Mouse (Mus musculus): Measurements from ENCODE around the gene Trmu. TPM values are rescaled to one million over a fixed set of nuclear protein-coding genes. Genes with fewer than 3 reads are reported as not detected.
"Not testable (repeated sequence)": the region's sequence is repeated elsewhere in the genome, so short reads cannot be mapped to it uniquely, and the experiment has no call there.

The Trmu gene
- polyA plus RNA-seq, 1 experiment from 2014 or later = 43.2 TPM

DNA sequence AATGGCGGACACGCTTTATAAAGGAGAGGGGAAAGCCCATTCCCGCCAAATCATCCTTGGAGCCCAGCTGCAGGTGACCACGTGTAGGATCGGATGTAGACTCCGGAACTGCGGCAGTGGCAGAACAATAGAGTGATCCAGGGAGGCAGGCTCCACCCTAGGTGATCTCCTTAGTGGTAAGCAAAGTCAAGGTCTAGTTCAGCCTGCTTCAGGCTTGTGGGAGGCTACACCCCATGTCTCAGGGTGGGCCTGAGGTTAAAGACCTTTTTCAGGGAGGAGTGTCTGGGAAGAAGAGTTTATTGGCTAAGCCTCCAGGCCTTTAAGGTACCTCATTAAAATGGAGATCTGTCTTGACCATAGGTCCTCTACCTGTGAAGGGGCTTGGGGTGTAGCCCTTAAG, 13.2 kb upstream of the Trmu start:
- not testable (repeated sequence) for ATAC-seq (ENCODE audit: low FRiP score); H3K9ac ChIP-seq; H3K27me3 ChIP-seq; H3K9me3 ChIP-seq; H3K4me3 ChIP-seq (replicated peaks); H3K27ac ChIP-seq; H3K4me1 ChIP-seq; H3K4me2 ChIP-seq
- 92% methylated on average over 7 of the region's 7 CpGs for WGBS
- H3K36me3 ChIP-seq (replicated peaks) = peaks cover 93% of the 10 kb centered on the region

DNA sequence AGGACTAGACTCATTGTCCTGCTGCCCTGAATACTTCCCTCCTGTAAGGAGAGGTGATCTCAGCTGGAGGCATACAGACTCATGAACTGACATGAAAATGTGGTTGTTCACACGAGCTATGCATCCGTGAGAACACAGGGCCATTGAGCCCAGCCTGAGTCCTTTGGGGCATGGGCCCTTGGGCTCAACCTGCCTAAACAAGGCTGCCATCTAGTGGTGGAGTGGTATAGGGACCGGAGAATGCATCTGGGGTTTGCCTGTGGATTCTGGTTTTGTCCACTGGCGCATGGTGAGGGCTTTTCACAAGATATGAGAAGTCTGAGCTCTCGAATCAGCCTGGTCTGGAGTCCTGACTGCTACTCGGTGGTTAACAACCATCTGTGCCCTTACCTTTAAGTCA, 11.4 kb upstream of the Trmu start:
- ATAC-seq (ENCODE audit: low FRiP score) = 0 out of 2 replicates have a peak, but pooled peaks have one; percentile 46
- WGBS = 52% methylated on average over 6 of the region's 6 CpGs
- no peaks in the 10 kb centered on the region for H3K27me3 ChIP-seq

DNA sequence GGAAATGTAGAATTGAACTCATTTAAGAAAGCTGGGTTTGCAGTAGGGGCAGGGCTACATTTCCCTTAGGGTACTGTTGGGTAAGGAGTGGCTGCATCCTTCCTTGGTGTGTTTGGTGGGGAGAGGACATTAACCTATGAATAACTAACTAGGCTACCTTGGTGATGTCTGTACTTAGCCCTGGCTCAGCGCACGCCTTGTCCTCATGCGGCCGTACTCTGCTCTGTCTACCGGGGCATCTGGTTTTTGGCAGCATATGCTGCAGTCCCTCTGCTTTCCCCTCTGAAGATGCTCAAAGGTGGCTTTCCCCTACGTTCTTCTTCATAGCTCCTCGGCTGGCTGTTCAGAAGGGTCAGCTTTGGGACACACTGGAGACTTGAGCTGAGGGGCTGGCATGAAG, 1.8 kb upstream of the Trmu start:
- WGBS = 90% methylated on average over 7 of the region's 7 CpGs
- Histone ChIP-seq H3K27ac (no peak overlapping the region), H3K36me3 (replicated peaks) (peaks cover 52% of the 10 kb centered on the region), H3K4me3 (replicated peaks) (no peak overlapping the region), H3K4me2 (no peak overlapping the region), H3K4me1 (peaks cover 24% of the 10 kb centered on the region), H3K9me3 (no peaks in the 10 kb centered on the region), H3K27me3 (no peaks in the 10 kb centered on the region), H3K9ac (no peak overlapping the region)
- ATAC-seq (ENCODE audit: low FRiP score) = no peak

More for the DNA sequence above, 11.4 kb upstream of the Trmu start:
- Histone ChIP-seq H3K27ac (no peak overlapping the region), H3K4me1 (no peaks in the 10 kb centered on the region), H3K4me2 (no peak overlapping the region), H3K9ac (no peak overlapping the region), H3K36me3 (replicated peaks) (peaks cover 98% of the 10 kb centered on the region), H3K9me3 (no peaks in the 10 kb centered on the region), H3K4me3 (replicated peaks) (no peak overlapping the region)

DNA sequence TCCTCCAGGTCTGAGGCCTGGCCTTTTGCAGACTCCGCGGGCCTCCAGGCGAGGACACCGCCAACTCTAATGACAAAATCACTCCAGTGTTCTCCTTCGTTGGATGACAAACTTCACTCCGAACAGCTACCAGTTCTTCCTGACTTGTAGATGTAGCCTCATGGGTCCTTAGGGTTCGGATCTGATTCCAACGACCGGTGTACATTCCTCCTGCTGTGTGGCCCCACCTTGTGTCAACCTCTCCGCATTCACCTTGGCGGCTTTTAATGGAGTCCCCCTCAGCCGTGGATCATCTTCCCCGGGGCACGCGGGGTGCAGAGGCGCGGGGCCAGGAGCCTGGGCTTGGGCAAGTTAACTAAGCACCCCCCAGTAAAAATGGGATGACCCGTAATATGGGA, 385 bp downstream of the Trmu start:
- Histone ChIP-seq H3K9me3 (no peaks in the 10 kb centered on the region), H3K4me3 (replicated peaks) (peak overlapping the region; percentile 75), H3K4me1 (peaks cover 24% of the 10 kb centered on the region), H3K27me3 (no peaks in the 10 kb centered on the region), H3K27ac (peak overlapping the region; percentile 68), H3K9ac (peak overlapping the region; percentile 85), H3K36me3 (replicated peaks) (peaks cover 45% of the 10 kb centered on the region), H3K4me2 (peak overlapping the region; percentile 89)
- ATAC-seq (ENCODE audit: low FRiP score) = peak; percentile 27
- WGBS = 2% methylated on average over 18 of the region's 18 CpGs

DNA sequence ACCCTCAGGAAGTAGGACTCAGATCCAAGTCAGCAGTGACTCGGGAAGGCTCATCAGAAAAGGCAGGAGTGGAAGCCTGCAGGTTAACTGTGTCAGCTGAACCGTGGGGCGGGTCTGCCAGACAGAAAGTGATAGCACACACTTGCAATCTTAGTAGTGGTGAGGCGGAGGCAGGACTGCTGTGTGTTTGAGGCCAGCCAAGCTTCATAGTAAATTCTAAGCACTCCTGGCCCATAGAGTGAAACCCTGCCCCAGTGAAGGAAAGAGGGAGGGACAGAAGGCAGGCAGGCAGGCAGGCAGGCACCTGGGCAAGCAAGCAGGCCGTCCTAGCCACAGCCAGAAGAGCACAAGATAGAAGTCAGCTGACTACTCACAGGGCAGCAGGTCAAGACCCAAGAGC, 6.5 kb downstream of the Trmu start:
- H3K27me3 ChIP-seq = no peaks in the 10 kb centered on the region
- no peak for ATAC-seq (ENCODE audit: low FRiP score)
- no peak overlapping the region for H3K4me3 ChIP-seq (replicated peaks)
- peaks cover 4% of the 10 kb centered on the region; the same call in 1 of the 2 replicates for H3K4me1 ChIP-seq
- no peak overlapping the region for H3K4me2 ChIP-seq
- 94% methylated on average over 5 of the region's 5 CpGs for WGBS
- H3K9ac ChIP-seq = no peak overlapping the region
- H3K36me3 ChIP-seq (replicated peaks) = peaks cover 55% of the 10 kb centered on the region
- H3K27ac ChIP-seq = no peak overlapping the region
- no peaks in the 10 kb centered on the region for H3K9me3 ChIP-seq

DNA sequence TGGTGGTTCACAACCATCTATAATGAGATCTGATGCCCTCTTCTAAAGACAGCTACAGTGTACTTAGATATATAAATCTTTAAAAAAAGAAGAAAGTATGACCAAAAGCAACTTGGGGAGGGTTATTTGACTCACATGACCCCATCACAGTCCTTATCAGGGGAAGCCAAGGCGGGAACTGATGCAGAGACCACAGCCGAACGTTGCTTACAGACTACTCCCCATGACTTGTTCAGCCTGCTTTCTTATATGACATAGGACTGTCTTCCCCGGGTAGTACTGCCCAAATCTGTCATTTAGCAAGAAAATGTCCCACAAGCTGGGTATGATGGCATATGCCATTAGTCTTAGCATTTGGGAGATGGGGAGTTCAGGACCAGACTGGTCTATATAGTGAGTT, 10.1 kb downstream of the Trmu start:
- H3K9me3 ChIP-seq = no peaks in the 10 kb centered on the region
- WGBS = 88% methylated on average over 4 of the region's 4 CpGs

DNA sequence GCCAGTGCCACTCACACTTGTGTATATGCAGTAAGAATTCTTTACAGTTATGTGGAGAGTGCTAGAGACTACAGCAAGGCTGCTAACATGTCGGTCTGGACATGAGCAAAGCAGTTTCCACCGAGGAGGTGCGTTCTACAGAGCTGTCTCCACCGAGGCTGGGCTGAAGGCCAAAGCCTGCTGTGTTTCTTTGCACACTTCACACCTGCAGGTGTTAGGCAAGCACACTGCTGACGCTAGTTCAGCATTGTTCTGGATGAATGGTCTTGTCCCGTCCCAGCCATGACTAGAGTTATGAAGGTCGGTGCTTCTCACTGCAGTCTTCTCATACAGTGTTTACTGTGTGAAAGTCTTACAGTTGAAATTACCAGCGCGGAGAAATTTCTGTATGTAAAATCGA, 12.9 kb downstream of the Trmu start:
- H3K36me3 ChIP-seq (replicated peaks) = peaks cover 72% of the 10 kb centered on the region
- no peaks in the 10 kb centered on the region for H3K4me1 ChIP-seq
- H3K4me2 ChIP-seq = no peak overlapping the region
- H3K27ac ChIP-seq = no peak overlapping the region
- H3K27me3 ChIP-seq = no peaks in the 10 kb centered on the region
- H3K9ac ChIP-seq = no peak overlapping the region
- WGBS = 80% methylated on average over 10 of the region's 10 CpGs
- ATAC-seq (ENCODE audit: low FRiP score) = no peak
- no peak overlapping the region for H3K4me3 ChIP-seq (replicated peaks)
- H3K9me3 ChIP-seq = no peaks in the 10 kb centered on the region

More for the DNA sequence above, 10.1 kb downstream of the Trmu start:
- no peaks in the 10 kb centered on the region for H3K27me3 ChIP-seq
- no peaks in the 10 kb centered on the region for H3K4me1 ChIP-seq
- H3K27ac ChIP-seq = no peak overlapping the region
- peaks cover 72% of the 10 kb centered on the region for H3K36me3 ChIP-seq (replicated peaks)
- no peak overlapping the region for H3K9ac ChIP-seq
- H3K4me3 ChIP-seq (replicated peaks) = no peak overlapping the region
- no peak overlapping the region for H3K4me2 ChIP-seq
- no peak for ATAC-seq (ENCODE audit: low FRiP score)

DNA sequence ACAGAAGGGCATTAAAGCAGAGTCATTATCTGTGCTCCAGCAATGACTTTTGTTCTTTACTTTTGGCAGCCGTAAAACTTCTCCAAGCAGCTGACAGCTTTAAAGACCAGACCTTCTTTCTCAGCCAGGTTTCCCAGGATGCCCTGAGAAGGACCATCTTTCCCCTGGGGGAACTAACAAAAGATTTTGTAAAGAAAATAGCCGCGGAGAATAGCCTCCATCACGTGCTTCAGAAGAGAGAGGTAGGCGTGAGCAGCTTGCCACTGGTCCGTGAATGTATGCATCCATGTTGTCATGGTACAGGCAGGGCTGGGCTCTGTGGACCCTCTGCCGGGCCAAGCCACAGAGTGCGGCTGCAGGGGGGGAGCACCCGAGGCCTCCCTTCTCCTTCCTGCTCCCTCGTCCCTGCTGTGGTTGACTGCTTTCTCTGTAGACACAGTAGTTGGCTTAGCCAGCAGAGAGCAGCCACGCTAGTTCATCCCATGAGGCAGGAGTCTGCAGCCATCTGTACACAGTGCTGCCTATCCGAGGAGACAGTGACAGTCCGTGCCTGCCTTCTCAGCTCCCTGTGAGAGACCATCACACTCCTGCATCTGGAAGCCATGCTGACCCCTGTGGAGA, 13.5 kb downstream of the Trmu start:
- Histone ChIP-seq H3K4me2 (no peak overlapping the region), H3K4me3 (replicated peaks) (no peak overlapping the region), H3K36me3 (replicated peaks) (peaks cover 78% of the 10 kb centered on the region), H3K27ac (no peak overlapping the region), H3K9ac (no peak overlapping the region), H3K27me3 (no peaks in the 10 kb centered on the region), H3K4me1 (no peaks in the 10 kb centered on the region), H3K9me3 (no peaks in the 10 kb centered on the region)
- WGBS = 81% methylated on average over 13 of the region's 13 CpGs
- no peak for ATAC-seq (ENCODE audit: low FRiP score)

DNA sequence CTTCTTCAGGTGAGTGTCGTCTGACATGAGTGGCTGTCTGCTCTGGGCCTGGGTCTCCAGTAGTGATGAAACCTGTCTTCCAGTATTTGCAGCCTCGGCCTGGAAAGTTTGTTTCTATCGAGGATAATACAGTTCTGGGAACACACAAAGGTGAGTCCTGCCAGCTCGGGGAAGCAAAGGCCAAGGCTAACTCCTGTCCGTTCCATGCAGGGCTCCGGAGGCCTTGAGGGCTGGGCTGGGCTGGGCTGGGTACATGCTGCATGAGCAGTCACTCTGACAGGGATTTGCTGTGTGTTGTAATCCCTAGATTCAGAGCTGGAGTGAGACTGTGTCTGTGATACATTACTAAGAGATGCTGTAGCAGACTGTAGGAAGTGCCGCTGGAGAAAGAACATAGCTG, 14.8 kb downstream of the Trmu start:
- ATAC-seq (ENCODE audit: low FRiP score) = no peak
- H3K36me3 ChIP-seq (replicated peaks) = peaks cover 85% of the 10 kb centered on the region
- H3K9ac ChIP-seq = no peak overlapping the region
- 93% methylated on average over 7 of the region's 7 CpGs for WGBS
- H3K4me2 ChIP-seq = no peak overlapping the region
- no peaks in the 10 kb centered on the region for H3K9me3 ChIP-seq
- no peaks in the 10 kb centered on the region for H3K27me3 ChIP-seq
- H3K4me3 ChIP-seq (replicated peaks) = no peak overlapping the region
- H3K4me1 ChIP-seq = no peaks in the 10 kb centered on the region
- no peak overlapping the region for H3K27ac ChIP-seq

DNA sequence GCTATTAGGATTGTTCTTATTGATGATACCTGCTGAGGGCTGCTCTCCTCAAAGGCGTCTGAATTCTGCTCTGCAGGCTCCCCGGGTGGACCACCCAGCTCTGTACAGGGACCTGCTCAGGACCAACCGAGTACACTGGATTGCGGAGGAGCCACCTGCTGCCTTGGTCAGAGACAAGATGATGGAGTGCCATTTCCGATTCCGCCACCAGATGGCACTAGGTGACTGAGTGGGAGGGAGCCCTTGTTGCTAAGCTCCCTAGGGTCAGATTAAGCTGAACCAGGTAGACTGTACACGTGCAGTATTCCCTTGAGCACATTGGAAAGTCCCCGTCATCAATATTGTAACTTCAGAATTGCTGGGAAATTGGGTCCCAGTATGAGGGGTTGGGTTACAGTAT, 17.2 kb downstream of the Trmu start:
- Histone ChIP-seq H3K9me3 (no peaks in the 10 kb centered on the region), H3K27ac (no peak overlapping the region)

DNA sequence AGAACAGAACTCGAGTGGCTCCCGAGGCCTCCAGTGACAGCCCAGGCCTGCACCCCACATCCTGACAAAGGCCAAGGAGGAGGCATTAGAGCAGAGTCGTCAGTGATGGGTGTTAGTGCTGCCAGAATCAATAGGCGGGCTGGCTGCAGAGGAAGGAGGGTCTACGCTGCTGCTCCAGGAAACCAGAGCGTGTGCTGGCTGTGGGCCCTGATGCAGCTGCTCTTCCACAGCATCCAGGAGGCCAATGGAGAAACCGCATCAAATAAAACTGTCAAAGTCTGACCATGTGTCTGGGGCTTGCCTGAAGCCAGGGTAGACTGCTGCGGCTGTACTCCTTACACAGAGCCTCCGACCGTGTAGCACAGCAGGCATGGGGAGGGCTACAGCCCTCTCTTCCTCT, 18.0 kb downstream of the Trmu start:
- H3K36me3 ChIP-seq (replicated peaks) = peaks cover 89% of the 10 kb centered on the region
- no peaks in the 10 kb centered on the region for H3K27me3 ChIP-seq
- no peak overlapping the region for H3K27ac ChIP-seq
- no peak overlapping the region for H3K4me2 ChIP-seq
- no peaks in the 10 kb centered on the region for H3K4me1 ChIP-seq
- no peak overlapping the region for H3K4me3 ChIP-seq (replicated peaks)
- no peak for ATAC-seq (ENCODE audit: low FRiP score)
- H3K9me3 ChIP-seq = no peaks in the 10 kb centered on the region
- H3K9ac ChIP-seq = no peak overlapping the region
- 90% methylated on average over 10 of the region's 10 CpGs for WGBS

More for the DNA sequence above, 17.2 kb downstream of the Trmu start:
- WGBS = 12% methylated on average over 8 of the region's 8 CpGs
- Histone ChIP-seq H3K4me1 (no peaks in the 10 kb centered on the region), H3K4me3 (replicated peaks) (no peak overlapping the region), H3K27me3 (no peaks in the 10 kb centered on the region), H3K4me2 (no peak overlapping the region), H3K36me3 (replicated peaks) (peaks cover 89% of the 10 kb centered on the region), H3K9ac (no peak overlapping the region)
- peak; percentile 55 for ATAC-seq (ENCODE audit: low FRiP score)

DNA sequence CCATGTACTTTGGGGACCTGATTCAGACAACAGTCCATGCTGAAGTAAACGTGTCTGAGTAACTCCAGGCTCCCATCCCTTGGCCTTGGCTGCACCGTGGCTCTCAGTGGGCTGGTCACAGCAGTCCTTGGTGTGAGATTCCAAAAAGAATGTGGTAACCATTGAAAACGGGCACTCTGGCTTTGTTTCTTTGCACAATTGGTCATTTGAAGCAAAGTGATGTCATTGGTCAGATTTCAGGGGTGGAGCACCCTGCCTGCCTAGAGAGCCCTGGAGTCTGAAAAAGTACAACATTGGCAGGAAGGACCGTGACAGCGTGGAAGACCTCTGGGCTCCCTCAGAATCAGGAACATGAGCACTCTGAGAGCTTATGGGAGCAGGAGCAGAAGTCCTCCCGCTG, 20.3 kb downstream of the Trmu start:
- Histone ChIP-seq H3K4me3 (replicated peaks) (no peak overlapping the region), H3K9me3 (no peaks in the 10 kb centered on the region), H3K9ac (no peak overlapping the region), H3K4me1 (no peaks in the 10 kb centered on the region), H3K27me3 (no peaks in the 10 kb centered on the region), H3K27ac (0 out of 2 replicates have a peak overlapping the region, but pooled peaks have one; percentile 25), H3K36me3 (replicated peaks) (peaks cover 79% of the 10 kb centered on the region), H3K4me2 (no peak overlapping the region)
- WGBS = 32% methylated on average over 6 of the region's 6 CpGs
- no peak for ATAC-seq (ENCODE audit: low FRiP score)

DNA sequence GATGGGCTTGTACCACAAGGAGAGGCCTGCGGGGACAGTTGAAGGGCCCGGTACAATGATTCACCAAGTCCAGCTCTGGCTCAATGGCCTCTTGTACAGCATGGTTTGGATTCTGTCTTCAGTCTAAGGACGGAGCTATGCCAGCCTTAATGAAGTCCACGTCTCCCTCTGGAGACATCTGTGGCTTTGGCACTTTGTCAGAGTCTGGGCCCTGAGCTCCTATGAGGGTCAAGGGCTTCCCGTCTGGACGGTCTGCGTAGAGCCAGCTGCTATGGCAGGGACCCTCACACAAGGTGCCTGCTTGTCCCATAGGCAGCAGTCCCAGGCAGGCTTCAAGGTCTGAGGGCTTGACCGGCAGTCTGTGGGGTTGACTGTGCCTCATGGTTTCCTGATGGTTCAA, 21.2 kb downstream of the Trmu start:
- no peak for ATAC-seq (ENCODE audit: low FRiP score)

More for the DNA sequence above, 21.2 kb downstream of the Trmu start:
- 92% methylated on average over 8 of the region's 8 CpGs for whole genome bisulfite sequencing
- Histone ChIP-seq H3K9me3 (no peaks in the 10 kb centered on the region), H3K36me3 (replicated peaks) (peaks cover 73% of the 10 kb centered on the region), H3K4me1 (no peaks in the 10 kb centered on the region), H3K27ac (0 out of 2 replicates have a peak overlapping the region, but pooled peaks have one; percentile 19), H3K9ac (no peak overlapping the region), H3K27me3 (no peaks in the 10 kb centered on the region), H3K4me2 (no peak overlapping the region), H3K4me3 (replicated peaks) (no peak overlapping the region)

All from forebrain, embryonic 12.5 days (tissue).